Mouse (Mus musculus): ENCODE results near the gene Stk10.

The Stk10 gene

GRCm38 (mm10) chr11:32551579-32552297, 18.6 kb downstream of the Stk10 start:
- no peak for DNase-seq

- peak; percentile 53 to 55 for DNase-seq
Measured at GRCm38 (mm10) chr11:32552401-32553090, 19.4 kb downstream of the Stk10 start.

- DNase-seq: no peak
Measured at GRCm38 (mm10) chr11:32553311-32554140, 20.4 kb downstream of the Stk10 start.

GRCm38 (mm10) chr11:32554141-32555091, 21.3 kb downstream of the Stk10 start:
- no peak for DNase-seq

DNA sequence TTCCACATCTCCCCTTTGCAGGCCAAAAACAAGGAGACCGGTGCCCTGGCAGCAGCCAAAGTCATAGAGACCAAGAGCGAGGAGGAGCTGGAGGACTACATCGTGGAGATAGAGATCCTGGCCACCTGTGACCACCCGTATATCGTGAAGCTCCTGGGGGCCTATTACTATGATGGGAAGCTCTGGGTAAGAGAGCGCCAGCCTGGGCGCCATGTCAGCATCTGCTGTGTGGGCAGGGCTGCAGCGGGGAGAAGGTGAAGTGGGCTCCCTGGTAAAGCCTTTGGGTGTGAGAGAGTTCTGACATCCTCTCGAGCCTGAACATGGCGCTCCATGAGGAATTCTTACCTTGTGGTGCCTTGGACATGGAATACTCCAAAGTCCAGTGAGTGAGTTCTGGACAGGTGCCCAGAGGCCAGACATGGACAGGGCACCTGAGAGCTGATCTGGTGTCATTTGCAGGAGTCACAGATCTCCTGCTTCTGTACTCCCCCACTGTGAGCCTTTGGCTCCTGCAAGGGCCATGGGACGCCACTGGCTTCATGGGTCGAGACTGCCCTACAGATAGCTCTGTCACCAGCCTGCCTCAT, 22.1 kb downstream of the Stk10 start:
- DNase-seq: peak in 1 of 2 experiments; percentile 64

- DNase-seq: no peak
Measured at GRCm38 (mm10) chr11:32556333-32556990, 23.4 kb downstream of the Stk10 start.

- no peak for DNase-seq
Measured at GRCm38 (mm10) chr11:32558026-32558425, 24.9 kb downstream of the Stk10 start.

DNA sequence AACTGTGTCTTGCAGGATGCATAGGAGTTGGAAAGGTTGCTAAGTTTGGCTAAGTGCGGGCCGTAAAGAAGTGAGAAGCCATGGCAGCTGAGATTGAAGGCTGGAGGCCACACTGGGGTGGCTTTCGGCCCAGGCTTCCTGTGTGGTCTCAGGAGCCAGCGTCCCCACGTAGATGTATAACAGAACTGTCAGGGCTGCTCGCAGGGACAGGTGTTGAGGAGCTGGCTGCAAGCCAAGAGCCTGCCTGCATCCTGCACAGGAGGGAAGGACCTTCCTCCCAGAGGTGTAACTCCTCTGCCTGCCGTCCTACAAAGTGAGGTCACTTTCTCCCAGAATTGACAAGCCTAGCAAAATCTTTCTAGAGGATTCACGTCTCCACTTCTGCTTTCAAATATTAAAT, 25.6 kb downstream of the Stk10 start:
- DNase-seq: peak; percentile 38 to 61

DNA sequence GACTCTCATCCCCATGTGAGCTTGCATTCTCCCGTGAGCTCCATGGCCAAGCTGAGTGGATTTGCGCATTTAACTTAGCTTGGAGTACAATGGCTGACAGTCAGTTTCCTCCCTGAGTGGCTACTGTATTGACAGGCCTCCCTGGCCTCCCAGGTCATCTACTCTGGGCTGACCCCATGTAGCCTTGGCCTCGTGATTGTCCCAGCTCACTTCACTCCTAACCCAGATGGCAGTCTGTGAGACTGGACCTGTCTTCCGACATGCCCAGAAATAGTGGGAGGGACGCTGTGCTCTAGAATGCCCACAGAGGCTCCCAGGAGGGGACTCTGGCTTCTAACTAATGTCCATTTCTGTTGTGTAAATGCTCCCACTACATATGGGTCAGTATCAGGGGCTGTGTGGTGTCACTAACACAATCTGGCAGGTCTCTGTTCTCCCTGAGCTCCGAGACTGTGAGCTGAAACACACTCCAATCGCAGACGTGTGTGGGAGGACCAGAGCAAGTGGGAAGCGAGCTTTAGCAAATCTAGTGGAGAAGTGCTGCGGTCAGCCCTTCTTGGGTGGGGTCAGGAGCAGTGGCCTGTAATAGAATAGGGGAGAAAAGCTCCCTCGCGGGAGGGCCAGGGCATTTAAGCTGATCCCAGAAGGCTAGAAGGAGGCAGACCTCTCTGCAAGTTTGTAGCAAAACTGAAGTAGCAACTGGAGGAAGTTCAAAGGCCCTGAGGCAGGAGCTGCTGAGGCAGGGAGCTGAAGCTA, 27.1 kb downstream of the Stk10 start:
- DNase-seq: no peak

- DNase-seq: no peak
Measured at GRCm38 (mm10) chr11:32561465-32562355, 28.6 kb downstream of the Stk10 start.

- no peak for DNase-seq
Measured at GRCm38 (mm10) chr11:32562706-32563105, 29.6 kb downstream of the Stk10 start.

- DNase-seq: no peak
Measured at GRCm38 (mm10) chr11:32563660-32564059, 30.6 kb downstream of the Stk10 start.

- no peak for DNase-seq
Measured at GRCm38 (mm10) chr11:32564629-32565028, 31.5 kb downstream of the Stk10 start.

- peak in 1 of 2 experiments; percentile 32 for DNase-seq
Measured at GRCm38 (mm10) chr11:32565088-32565487, 32.0 kb downstream of the Stk10 start.

DNA sequence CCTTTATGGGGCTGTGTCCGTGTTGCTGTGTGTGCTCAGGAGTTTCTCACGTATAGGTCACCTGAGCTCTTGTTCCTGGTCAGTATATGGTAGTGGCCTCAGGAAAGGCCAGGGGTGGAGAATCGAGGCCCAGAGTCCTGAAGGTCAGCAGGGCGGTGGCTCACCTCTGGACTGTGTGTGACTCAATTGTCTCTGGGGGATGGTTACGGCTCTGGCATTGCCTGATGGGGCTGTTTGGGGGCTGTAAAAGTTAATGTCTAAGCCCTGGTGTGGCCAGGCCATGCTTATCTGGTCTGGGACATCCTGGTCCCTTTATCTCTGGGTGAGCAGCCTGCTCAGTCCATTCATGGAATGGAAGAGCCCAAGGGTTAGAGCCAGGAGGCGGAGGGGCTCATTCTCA, 33.1 kb downstream of the Stk10 start:
- no peak for DNase-seq

- DNase-seq: no peak
Measured at GRCm38 (mm10) chr11:32567000-32567855, 34.1 kb downstream of the Stk10 start.

DNA sequence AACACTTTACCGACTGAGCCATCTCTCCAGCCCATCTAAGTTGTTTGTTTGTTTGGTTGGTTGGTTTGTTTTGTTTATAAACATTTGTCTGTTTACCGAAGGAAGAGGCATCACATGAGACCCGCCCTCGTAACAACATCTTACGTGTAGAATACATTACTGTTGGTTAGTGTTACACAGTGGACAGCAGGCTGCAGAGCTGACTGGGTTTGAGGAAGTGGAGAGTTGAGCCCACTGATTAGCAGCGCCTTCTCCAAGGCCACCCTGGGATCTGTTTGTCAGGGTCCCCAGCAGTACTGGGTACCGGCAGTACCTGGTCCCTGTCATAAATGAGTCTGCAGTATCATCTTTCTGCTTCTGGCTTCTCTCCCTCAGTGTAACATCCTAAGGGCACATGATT, 35.0 kb downstream of the Stk10 start:
- no peak for DNase-seq

DNA sequence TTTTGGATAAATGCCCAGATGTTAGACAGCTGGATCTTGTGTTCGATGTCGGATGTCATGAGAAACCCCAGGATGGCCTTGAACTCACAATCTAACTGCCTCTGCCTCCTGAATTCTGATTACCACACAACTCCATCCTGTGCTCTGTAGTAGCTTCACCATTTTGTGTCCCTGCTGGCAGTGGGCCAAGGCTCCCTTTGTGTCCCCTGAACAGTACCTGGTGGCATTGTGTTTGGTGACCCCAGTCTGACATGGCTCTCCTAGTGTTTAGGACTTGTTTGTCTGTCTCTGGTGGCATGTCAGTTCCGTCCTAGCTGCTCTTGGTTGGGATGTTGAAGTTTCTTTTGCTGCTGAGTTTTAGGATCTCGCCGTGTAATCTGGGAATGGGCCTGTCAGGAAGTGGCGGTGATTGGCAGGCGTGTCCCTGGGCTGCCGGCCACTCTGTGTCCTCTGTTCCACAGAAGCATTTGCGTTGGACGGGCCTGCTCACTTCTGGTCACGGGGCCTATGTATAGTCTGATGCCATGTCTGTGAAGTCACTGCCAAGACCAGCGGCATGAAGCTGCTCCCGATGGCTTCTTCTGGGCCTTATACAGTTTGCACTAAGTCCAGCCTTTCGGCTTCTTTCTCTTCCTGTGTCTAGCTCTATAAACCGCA, 35.7 kb downstream of the Stk10 start:
- DNase-seq: peak in 1 of 2 experiments; percentile 40

All from kidney, postnatal 36 days (tissue).